Mouse (Mus musculus): Measurements from ENCODE around the gene Zranb1.

Gene Zranb1

GRCm38 (mm10) chr7:132897258-132897657 is 33.7 kb upstream of the Zranb1 start:
- TF ChIP-seq GATA4 (IDR thresholded peaks at IDR 0.05; ENCODE audit: insufficient replicate concordance, low read length) = no peak

- no peak for TF ChIP-seq GATA4 (IDR thresholded peaks at IDR 0.05; ENCODE audit: insufficient replicate concordance, low read length)
Measured at GRCm38 (mm10) chr7:132898234-132898633, 32.7 kb upstream of the Zranb1 start.

- TF ChIP-seq GATA4 (IDR thresholded peaks at IDR 0.05; ENCODE audit: insufficient replicate concordance, low read length) = no peak
Measured at GRCm38 (mm10) chr7:132900826-132901531, 30.0 kb upstream of the Zranb1 start.

GRCm38 (mm10) chr7:132903796-132904195 is 27.1 kb upstream of the Zranb1 start:
- TF ChIP-seq GATA4 (IDR thresholded peaks at IDR 0.05; ENCODE audit: insufficient replicate concordance, low read length) = no peak

GRCm38 (mm10) chr7:132921971-132922370 is 9.0 kb upstream of the Zranb1 start:
- no peak for TF ChIP-seq GATA4 (IDR thresholded peaks at IDR 0.05; ENCODE audit: insufficient replicate concordance, low read length)

GRCm38 (mm10) chr7:132925227-132925626 is 5.7 kb upstream of the Zranb1 start:
- TF ChIP-seq GATA4 (IDR thresholded peaks at IDR 0.05; ENCODE audit: insufficient replicate concordance, low read length) = no peak

- TF ChIP-seq GATA4 (IDR thresholded peaks at IDR 0.05; ENCODE audit: insufficient replicate concordance, low read length) = no peak
Measured at GRCm38 (mm10) chr7:132927201-132927600, 3.7 kb upstream of the Zranb1 start.

GRCm38 (mm10) chr7:132930055-132930454 is 887 bp upstream of the Zranb1 start:
- no peak for TF ChIP-seq GATA4 (IDR thresholded peaks at IDR 0.05; ENCODE audit: insufficient replicate concordance, low read length)

- TF ChIP-seq GATA4 (IDR thresholded peaks at IDR 0.05; ENCODE audit: insufficient replicate concordance, low read length) = no peak
Measured at GRCm38 (mm10) chr7:132931560-132932351, 814 bp downstream of the Zranb1 start.

GRCm38 (mm10) chr7:132933331-132933730 is 2.4 kb downstream of the Zranb1 start:
- TF ChIP-seq GATA4 (IDR thresholded peaks at IDR 0.05; ENCODE audit: insufficient replicate concordance, low read length) = no peak

GRCm38 (mm10) chr7:132934743-132935142 is 3.8 kb downstream of the Zranb1 start:
- no peak for TF ChIP-seq GATA4 (IDR thresholded peaks at IDR 0.05; ENCODE audit: insufficient replicate concordance, low read length)

GRCm38 (mm10) chr7:132939118-132939517 is 8.2 kb downstream of the Zranb1 start:
- no peak for TF ChIP-seq GATA4 (IDR thresholded peaks at IDR 0.05; ENCODE audit: insufficient replicate concordance, low read length)

- no peak for TF ChIP-seq GATA4 (IDR thresholded peaks at IDR 0.05; ENCODE audit: insufficient replicate concordance, low read length)
Measured at GRCm38 (mm10) chr7:132940569-132940968, 9.6 kb downstream of the Zranb1 start.

- TF ChIP-seq GATA4 (IDR thresholded peaks at IDR 0.05; ENCODE audit: insufficient replicate concordance, low read length) = no peak
Measured at GRCm38 (mm10) chr7:132949968-132950367, 19.0 kb downstream of the Zranb1 start.

- no peak for TF ChIP-seq GATA4 (IDR thresholded peaks at IDR 0.05; ENCODE audit: insufficient replicate concordance, low read length)
Measured at GRCm38 (mm10) chr7:132950613-132951012, 19.7 kb downstream of the Zranb1 start.

GRCm38 (mm10) chr7:132964395-132964794 is 33.5 kb downstream of the Zranb1 start:
- TF ChIP-seq GATA4 (IDR thresholded peaks at IDR 0.05; ENCODE audit: insufficient replicate concordance, low read length) = no peak
